Mouse (Mus musculus): ENCODE results near the gene 1110032F04Rik. TPM values are rescaled to one million over a fixed set of nuclear protein-coding genes. Genes with fewer than 3 reads are reported as not detected.

Gene 1110032F04Rik
- polyA plus RNA-seq, 1 experiment from 2014 or later = 3.8 TPM

GRCm38 (mm10) chr3:68836857-68837499 is 32.4 kb upstream of the 1110032F04Rik start:
- no peak overlapping the region for H3K4me3 ChIP-seq (ENCODE audit: low read depth, low read length)
- 75% methylated on average over 6 of the region's 6 CpGs for WGBS
- H3K27ac ChIP-seq (ENCODE audit: low read depth, low read length) = no peak overlapping the region
- no peak overlapping the region for H3K9ac ChIP-seq (ENCODE audit: low read depth, low read length)
- DNase-seq (ENCODE audit: low spot score) = no peak
- no peaks in the 10 kb centered on the region for H3K4me1 ChIP-seq (replicated peaks; ENCODE audit: control insufficient read depth, insufficient read depth, low read length)
- ATAC-seq (replicated peaks; ENCODE audit: low FRiP score) = no peak
- H3K4me2 ChIP-seq = no peak overlapping the region
- H3K27me3 ChIP-seq (replicated peaks; ENCODE audit: control insufficient read depth, insufficient read depth, low read length) = no peaks in the 10 kb centered on the region
- H3K9me3 ChIP-seq (ENCODE audit: control insufficient read depth, low read length) = no peaks in the 10 kb centered on the region
- H3K36me3 ChIP-seq (ENCODE audit: control insufficient read depth, insufficient read depth, low read length) = no peaks in the 10 kb centered on the region

DNA sequence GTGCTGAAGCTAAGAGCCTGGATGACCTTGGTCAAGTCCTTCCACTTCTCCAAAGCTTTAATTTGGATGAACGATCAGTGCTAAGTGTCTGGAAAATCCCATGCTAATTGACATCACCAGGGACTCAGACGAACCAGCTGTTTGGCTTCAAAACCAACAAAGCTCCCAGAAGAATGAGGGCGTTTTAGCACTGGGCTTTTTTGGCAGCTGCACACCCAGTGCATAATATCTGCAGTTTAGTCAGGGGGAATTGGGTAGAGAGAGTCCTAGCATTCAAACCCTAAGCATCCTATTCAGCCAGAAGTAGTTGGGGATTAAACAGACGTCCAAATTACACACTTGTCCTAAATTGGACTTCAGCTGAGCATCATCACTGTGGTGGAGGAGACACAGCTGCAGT is 29.2 kb upstream of the 1110032F04Rik start:
- Histone ChIP-seq H3K4me1 (replicated peaks; ENCODE audit: control insufficient read depth, insufficient read depth, low read length) (no peaks in the 10 kb centered on the region), H3K9me3 (ENCODE audit: control insufficient read depth, low read length) (no peaks in the 10 kb centered on the region), H3K36me3 (ENCODE audit: control insufficient read depth, insufficient read depth, low read length) (no peaks in the 10 kb centered on the region), H3K4me2 (no peak overlapping the region), H3K4me3 (ENCODE audit: low read depth, low read length) (no peak overlapping the region), H3K27me3 (replicated peaks; ENCODE audit: control insufficient read depth, insufficient read depth, low read length) (no peaks in the 10 kb centered on the region), H3K27ac (ENCODE audit: low read depth, low read length) (no peak overlapping the region), H3K9ac (ENCODE audit: low read depth, low read length) (no peak overlapping the region)
- DNase-seq (ENCODE audit: low spot score) (no peak), ATAC-seq (replicated peaks; ENCODE audit: low FRiP score) (no peak)
- WGBS = 71% methylated on average over 4 of the region's 4 CpGs

DNA sequence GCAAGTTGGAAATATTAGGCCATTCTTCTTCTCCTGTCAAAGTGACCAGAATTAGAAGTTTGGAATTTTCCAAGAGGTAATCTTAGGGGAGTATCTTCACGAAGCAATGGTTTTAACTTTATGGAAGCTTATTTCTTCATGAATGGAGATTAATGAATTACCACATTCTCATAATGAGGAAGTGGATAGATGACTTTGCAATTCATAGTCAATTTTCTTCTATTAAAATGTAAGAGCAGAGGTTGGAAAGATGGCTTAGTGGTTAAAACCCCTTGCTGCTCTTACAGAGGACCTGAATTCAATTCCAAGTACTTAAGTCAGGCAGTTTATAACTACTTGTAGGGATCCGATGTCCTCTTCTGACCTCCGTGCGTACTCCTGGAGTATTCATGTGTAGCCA is 25.4 kb upstream of the 1110032F04Rik start:
- no peaks in the 10 kb centered on the region for H3K36me3 ChIP-seq (ENCODE audit: control insufficient read depth, insufficient read depth, low read length)
- DNase-seq (ENCODE audit: low spot score) = no peak
- WGBS = 95% methylated on average over 4 of the region's 4 CpGs

GRCm38 (mm10) chr3:68848323-68848722 is 21.1 kb upstream of the 1110032F04Rik start:
- whole genome bisulfite sequencing = 65% methylated on average over 3 of the region's 3 CpGs
- no peaks in the 10 kb centered on the region for H3K27me3 ChIP-seq (replicated peaks; ENCODE audit: control insufficient read depth, insufficient read depth, low read length)
- DNase-seq (ENCODE audit: low spot score) (no peak), ATAC-seq (replicated peaks; ENCODE audit: low FRiP score) (no peak)
- H3K27ac ChIP-seq (ENCODE audit: low read depth, low read length) = no peak overlapping the region
- H3K4me1 ChIP-seq (replicated peaks; ENCODE audit: control insufficient read depth, insufficient read depth, low read length) = no peaks in the 10 kb centered on the region
- H3K9ac ChIP-seq (ENCODE audit: low read depth, low read length) = no peak overlapping the region
- H3K4me3 ChIP-seq (ENCODE audit: low read depth, low read length) = no peak overlapping the region
- no peaks in the 10 kb centered on the region for H3K36me3 ChIP-seq (ENCODE audit: control insufficient read depth, insufficient read depth, low read length)
- H3K4me2 ChIP-seq = no peak overlapping the region
- no peaks in the 10 kb centered on the region for H3K9me3 ChIP-seq (ENCODE audit: control insufficient read depth, low read length)

More for the DNA sequence above, 25.4 kb upstream of the 1110032F04Rik start:
- H3K27me3 ChIP-seq (replicated peaks; ENCODE audit: control insufficient read depth, insufficient read depth, low read length) = no peaks in the 10 kb centered on the region
- no peak overlapping the region for H3K4me2 ChIP-seq
- no peaks in the 10 kb centered on the region for H3K4me1 ChIP-seq (replicated peaks; ENCODE audit: control insufficient read depth, insufficient read depth, low read length)
- no peak overlapping the region for H3K4me3 ChIP-seq (ENCODE audit: low read depth, low read length)
- H3K27ac ChIP-seq (ENCODE audit: low read depth, low read length) = no peak overlapping the region
- no peak for ATAC-seq (replicated peaks; ENCODE audit: low FRiP score)
- no peaks in the 10 kb centered on the region for H3K9me3 ChIP-seq (ENCODE audit: control insufficient read depth, low read length)
- H3K9ac ChIP-seq (ENCODE audit: low read depth, low read length) = no peak overlapping the region

DNA sequence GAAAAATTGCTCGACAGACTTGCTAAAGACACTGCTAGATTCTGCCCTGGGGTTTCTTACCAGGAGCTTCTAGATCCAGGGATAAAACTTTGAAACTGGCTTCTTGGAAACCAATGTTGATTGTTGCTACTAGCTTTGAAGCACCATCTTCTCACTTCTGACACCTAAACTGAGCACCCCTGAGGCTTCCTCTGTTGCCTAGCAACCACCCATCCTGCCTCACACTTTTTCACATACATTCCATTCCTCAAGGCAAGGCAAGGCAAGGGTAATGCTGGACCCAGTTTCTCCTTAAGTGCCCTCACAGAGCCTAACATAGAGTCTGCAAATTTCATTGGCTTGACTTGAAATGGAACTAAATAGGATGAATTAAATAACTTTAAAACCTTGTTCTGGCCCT is 17.0 kb upstream of the 1110032F04Rik start:
- Histone ChIP-seq H3K27me3 (replicated peaks; ENCODE audit: control insufficient read depth, insufficient read depth, low read length) (no peaks in the 10 kb centered on the region), H3K27ac (ENCODE audit: low read depth, low read length) (no peak overlapping the region), H3K9me3 (ENCODE audit: control insufficient read depth, low read length) (no peaks in the 10 kb centered on the region), H3K4me1 (replicated peaks; ENCODE audit: control insufficient read depth, insufficient read depth, low read length) (no peaks in the 10 kb centered on the region), H3K4me2 (no peak overlapping the region), H3K36me3 (ENCODE audit: control insufficient read depth, insufficient read depth, low read length) (no peaks in the 10 kb centered on the region), H3K9ac (ENCODE audit: low read depth, low read length) (no peak overlapping the region), H3K4me3 (ENCODE audit: low read depth, low read length) (no peak overlapping the region)
- 74% methylated on average over 1 of the region's 1 CpGs for WGBS
- ATAC-seq (replicated peaks; ENCODE audit: low FRiP score) = no peak
- no peak for DNase-seq (ENCODE audit: low spot score)

- DNase-seq (ENCODE audit: low spot score) (peak; percentile 63), ATAC-seq (replicated peaks; ENCODE audit: low FRiP score) (peak; percentile 54)
- peak overlapping the region; percentile 12 for H3K9ac ChIP-seq (ENCODE audit: low read depth, low read length)
- H3K27ac ChIP-seq (ENCODE audit: low read depth, low read length) = no peak overlapping the region
- under 1% methylated on average over 84 of the region's 96 CpGs for WGBS
- H3K9me3 ChIP-seq (ENCODE audit: control insufficient read depth, low read length) = no peaks in the 10 kb centered on the region
- peak overlapping the region; percentile 98 for H3K4me2 ChIP-seq
- H3K4me1 ChIP-seq (replicated peaks; ENCODE audit: control insufficient read depth, insufficient read depth, low read length) = peaks cover 6% of the 10 kb centered on the region
- no peaks in the 10 kb centered on the region for H3K36me3 ChIP-seq (ENCODE audit: control insufficient read depth, insufficient read depth, low read length)
- peak overlapping the region; percentile 66 for H3K4me3 ChIP-seq (ENCODE audit: low read depth, low read length)
- H3K27me3 ChIP-seq (replicated peaks; ENCODE audit: control insufficient read depth, insufficient read depth, low read length) = peaks cover 28% of the 10 kb centered on the region
These were observed 543 bp downstream of the 1110032F04Rik start for GRCm38 (mm10) chr3:68869691-68870567.

- DNase-seq (ENCODE audit: low spot score) = no peak
- ATAC-seq (replicated peaks; ENCODE audit: low FRiP score) = peak; percentile 21; the same call in 1 of the 2 replicates
- H3K27me3 ChIP-seq (replicated peaks; ENCODE audit: control insufficient read depth, insufficient read depth, low read length) = peaks cover 28% of the 10 kb centered on the region
- peak overlapping the region; percentile 98 for H3K4me2 ChIP-seq
- no peaks in the 10 kb centered on the region for H3K9me3 ChIP-seq (ENCODE audit: control insufficient read depth, low read length)
- H3K27ac ChIP-seq (ENCODE audit: low read depth, low read length) = no peak overlapping the region
- no peak overlapping the region for H3K9ac ChIP-seq (ENCODE audit: low read depth, low read length)
- H3K36me3 ChIP-seq (ENCODE audit: control insufficient read depth, insufficient read depth, low read length) = no peaks in the 10 kb centered on the region
- peaks cover 6% of the 10 kb centered on the region for H3K4me1 ChIP-seq (replicated peaks; ENCODE audit: control insufficient read depth, insufficient read depth, low read length)
- H3K4me3 ChIP-seq (ENCODE audit: low read depth, low read length) = peak overlapping the region; percentile 66
- 3% methylated on average over 15 of the region's 15 CpGs for WGBS
These were observed 1.2 kb downstream of the 1110032F04Rik start for GRCm38 (mm10) chr3:68870568-68870950.

GRCm38 (mm10) chr3:68874079-68874478 is 4.7 kb downstream of the 1110032F04Rik start:
- no peaks in the 10 kb centered on the region for H3K9me3 ChIP-seq (ENCODE audit: control insufficient read depth, low read length)

More at GRCm38 (mm10) chr3:68874079-68874478, 4.7 kb downstream of the 1110032F04Rik start:
- ATAC-seq (replicated peaks; ENCODE audit: low FRiP score) (no peak), DNase-seq (ENCODE audit: low spot score) (no peak)
- Histone ChIP-seq H3K27me3 (replicated peaks; ENCODE audit: control insufficient read depth, insufficient read depth, low read length) (peaks cover 21% of the 10 kb centered on the region), H3K4me3 (ENCODE audit: low read depth, low read length) (no peak overlapping the region), H3K4me1 (replicated peaks; ENCODE audit: control insufficient read depth, insufficient read depth, low read length) (peaks cover 2% of the 10 kb centered on the region), H3K36me3 (ENCODE audit: control insufficient read depth, insufficient read depth, low read length) (no peaks in the 10 kb centered on the region), H3K27ac (ENCODE audit: low read depth, low read length) (no peak overlapping the region), H3K9ac (ENCODE audit: low read depth, low read length) (no peak overlapping the region), H3K4me2 (no peak overlapping the region)
- WGBS = 80% methylated on average over 2 of the region's 2 CpGs

Data from liver, embryonic 11.5 days (tissue).